Mouse (Mus musculus) adrenal gland (tissue): Measurements from ENCODE around the gene Prkcb.

Experiments
- intact Hi-C: fragments of 180-260 bp; cut with DNase I; formaldehyde crosslinking; loops from one replicate; pipeline ENCODE4 v1.15.1; 2025

Prkcb gene

DNA sequence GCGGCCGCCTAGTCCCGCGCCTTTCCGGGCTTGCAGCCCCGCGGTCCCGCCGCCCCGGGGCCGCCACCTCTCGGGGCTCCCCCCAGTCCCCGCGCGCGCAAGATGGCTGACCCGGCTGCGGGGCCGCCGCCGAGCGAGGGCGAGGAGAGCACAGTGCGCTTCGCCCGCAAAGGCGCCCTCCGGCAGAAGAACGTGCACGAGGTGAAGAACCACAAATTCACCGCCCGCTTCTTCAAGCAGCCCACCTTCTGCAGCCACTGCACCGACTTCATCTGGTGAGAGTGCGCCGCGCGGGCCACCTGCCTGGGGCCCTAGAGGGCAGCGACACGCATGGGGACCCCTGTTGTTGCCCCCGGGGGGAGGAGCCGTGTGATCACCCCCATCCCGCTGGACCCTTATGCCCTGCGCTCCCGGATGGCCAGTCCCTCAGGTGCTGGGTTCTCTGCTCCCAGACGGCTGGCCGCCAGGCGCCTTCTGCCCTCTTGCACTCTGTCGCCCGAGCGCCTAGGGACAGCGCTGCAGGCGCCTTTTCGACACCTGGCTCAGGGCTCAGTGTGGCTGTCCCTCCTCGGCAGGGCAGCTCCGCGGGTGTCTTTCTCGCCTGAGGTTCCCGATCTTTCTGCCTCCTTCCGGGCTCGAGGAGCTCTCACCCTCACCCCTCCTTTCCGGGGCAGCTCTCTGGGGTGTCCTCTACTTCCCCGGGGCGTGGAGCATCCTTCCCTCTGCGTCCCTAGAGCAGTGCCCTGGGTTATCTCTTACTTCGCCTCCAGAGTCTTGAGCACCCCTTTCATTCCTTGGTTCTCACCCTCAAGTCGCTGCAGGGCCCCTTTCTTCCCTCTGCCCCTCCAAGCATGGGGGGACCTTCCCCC, 926 bp downstream of the Prkcb start:
- intact Hi-C loops: no loop called here

DNA sequence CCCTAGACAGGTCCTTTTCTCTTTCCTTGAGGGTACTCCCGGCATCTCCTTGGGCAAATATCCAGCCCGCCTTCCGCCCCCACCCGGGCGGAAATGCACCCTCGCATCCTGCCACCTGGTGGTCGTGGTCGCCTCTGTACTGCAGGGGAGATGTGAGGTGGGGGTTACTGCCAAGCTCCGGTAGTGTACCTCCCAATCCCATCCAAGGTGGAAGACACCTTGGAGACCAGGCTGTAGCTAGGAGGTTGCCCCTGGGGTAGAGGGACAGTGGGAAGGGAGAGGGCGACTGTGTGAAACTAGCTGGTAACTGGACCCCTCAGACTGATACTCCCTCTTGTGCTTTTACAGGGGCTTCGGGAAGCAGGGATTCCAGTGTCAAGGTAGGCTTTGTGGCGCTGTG, 1.6 kb downstream of the Prkcb start:
- intact Hi-C loops: no loop called here

DNA sequence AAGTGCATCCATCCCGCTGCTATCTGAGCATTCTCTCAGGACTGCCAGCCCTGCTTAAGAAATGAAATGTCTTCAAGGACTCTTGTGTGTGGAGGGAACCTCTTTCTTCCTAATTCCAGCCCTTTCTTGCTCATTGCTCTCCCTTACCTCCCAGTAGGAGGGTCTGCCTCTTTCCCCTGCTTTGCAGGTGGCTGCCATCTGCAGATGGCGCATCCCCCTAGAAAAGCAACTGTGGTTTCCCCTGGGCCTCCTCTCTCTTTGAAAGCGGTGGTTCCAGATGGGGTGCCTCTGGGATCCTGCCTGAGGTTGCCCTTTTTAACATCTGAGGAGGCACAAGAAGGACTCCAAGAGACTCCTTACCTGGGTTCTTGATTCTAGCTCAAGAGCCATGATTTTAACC, 2.2 kb downstream of the Prkcb start:
- intact Hi-C loops: no loop called here

DNA sequence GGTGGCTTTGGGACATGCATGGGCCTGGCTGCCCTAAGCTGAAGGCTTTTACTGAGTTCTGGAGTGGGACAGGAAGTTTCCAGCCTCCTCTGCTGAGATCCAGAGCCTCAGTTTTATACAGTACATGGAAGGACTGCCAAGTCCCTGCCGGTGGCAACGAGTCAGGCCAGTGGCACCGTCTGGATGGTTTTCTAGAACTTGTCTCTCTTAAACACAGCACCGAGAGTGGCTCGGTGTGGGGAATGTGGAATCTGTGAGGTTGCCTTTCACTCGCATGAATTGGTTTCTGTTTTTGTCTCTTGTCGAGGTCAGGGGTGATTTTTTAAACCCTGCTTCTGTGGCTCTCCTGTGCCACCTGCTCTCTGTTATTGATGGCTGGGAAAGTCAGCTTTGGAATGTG, 3.6 kb downstream of the Prkcb start:
- intact Hi-C loops: no loop called here

DNA sequence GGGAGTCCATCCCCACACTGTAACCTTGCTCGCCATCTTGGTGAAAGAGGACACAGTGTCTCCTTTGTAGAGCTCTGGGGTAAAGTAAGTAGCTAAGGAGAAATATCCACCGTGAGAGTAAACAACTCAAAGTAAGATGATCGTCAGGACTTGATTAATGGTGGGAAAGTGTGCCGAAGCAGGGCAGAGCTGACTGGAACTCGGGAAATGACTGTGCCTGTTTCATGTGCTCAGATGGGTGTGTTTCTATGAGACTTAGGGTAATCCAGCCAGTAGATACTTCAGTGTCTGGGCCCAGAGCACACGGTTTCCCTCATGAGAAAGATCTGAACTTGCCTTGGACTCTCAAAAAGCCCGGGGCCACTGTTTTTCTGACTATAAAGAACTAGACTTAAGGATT, 5.6 kb downstream of the Prkcb start:
- intact Hi-C loops: no loop called here

DNA sequence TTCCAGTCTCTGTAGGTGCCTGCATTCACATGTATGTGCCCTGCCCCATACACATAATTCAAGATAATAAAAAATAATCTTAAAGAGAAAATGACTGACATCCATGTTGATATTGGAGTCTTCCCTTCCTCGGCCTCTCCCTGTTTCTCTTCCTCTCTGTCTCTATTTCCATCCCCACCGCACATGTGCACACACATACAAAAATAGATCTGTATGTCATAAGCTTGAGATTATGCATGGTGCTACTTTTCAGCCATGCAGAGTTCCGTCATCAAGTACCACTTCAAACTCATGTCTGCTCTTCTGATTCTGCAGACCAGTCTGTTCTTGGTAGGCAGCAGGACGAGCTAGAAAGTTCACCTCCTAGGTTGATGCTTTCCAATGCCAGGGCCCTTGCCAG, 6.8 kb downstream of the Prkcb start:
- intact Hi-C loops: no loop called here

DNA sequence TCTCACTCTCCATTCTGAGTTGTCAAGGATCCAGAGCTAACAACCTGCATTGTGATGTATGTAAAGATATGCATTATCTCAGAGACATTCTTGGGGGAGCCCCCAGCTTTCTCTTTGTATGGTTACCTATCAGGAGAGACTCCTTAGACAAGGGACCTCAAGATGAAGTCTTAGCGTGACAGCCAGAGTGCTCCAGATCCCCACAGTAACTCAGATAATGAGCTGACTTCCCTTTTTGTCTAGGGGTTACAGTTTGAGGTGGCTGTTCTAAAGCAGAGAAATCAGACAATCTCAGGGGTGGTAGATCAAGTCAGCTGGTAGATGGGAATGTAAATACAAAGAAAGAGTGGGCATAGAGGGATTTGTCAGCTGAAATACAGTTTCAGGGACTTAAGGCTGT, 7.8 kb downstream of the Prkcb start:
- intact Hi-C loops: no loop called here

DNA sequence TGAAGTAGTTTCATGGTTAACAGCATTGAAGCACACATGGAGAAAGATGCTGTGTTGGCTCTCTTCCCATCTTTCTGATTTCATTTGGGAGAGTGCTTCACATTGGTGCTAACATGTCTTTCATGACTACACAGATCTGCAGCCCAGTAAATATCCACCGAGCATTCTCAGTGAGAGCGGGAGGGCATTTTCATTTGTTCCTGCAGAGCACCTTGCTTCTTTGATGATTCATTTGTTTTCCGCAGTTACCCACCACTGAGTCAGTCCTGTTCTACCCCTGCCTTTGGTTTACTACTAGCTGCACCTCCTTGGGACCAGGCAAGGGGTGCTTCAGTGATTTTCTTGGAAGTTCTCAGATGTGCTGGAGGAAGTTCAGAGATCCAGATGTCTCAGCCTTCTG, 8.3 kb downstream of the Prkcb start:
- intact Hi-C loops: no loop called here

DNA sequence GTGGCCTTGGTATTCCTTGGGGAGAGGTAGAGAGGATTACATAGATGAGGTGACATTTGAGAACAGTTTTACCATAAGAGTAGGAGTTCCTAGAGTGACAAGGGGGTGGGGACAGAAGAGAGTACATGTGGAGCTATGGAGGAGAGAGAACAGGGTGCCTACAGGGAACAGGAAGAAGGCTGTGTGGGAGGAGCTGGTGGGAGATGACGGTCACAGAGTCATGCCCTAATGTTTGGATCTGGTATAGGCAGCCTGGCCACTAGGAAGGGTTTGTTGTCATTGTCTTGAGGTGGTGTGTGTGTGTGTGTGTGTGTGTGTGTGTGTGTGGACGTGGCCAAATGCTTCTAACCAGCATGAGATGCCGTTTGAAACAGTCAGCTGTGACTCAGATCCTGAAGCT, 9.1 kb downstream of the Prkcb start:
- intact Hi-C loops: no loop called here

DNA sequence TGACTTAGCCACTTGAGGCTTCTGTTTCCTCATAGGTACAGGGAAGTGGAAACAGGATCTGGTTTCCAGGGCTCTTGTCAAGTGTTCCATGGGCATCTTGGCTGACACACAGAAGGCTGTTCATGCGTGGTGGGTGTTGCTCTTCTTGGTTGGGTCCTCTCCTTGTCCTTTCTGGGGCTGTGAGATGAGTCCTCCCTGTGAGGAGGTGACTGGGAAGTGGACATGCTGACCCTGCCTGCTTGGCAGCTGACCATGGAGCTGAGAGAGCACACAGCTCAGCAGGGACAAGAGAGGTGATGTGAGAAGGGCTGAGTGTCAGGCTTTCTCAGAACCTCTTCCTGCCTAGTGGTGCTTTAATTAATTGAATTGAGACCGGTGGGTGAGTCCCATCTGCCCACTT, 10.2 kb downstream of the Prkcb start:
- intact Hi-C loops: no loop called here

DNA sequence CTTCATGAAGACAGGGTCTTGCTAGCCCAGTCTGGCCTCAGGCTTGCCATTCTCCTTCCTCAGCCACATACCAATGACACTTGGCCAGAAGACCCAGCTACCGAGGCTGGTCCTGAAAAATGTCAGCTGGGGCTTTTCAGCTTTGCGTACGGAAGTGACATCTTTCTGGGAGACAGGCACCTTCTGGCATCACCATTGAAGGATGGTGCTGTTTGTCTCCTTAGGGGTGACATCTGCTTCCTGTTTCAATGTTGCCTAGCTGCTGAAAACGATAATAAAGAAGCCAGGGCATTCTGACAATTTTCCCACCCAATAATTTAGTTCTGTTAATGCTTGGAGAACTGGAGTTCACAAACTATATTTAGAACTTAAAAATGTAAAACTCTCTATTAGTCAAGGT, 12.0 kb downstream of the Prkcb start:
- intact Hi-C loops: no loop called here

DNA sequence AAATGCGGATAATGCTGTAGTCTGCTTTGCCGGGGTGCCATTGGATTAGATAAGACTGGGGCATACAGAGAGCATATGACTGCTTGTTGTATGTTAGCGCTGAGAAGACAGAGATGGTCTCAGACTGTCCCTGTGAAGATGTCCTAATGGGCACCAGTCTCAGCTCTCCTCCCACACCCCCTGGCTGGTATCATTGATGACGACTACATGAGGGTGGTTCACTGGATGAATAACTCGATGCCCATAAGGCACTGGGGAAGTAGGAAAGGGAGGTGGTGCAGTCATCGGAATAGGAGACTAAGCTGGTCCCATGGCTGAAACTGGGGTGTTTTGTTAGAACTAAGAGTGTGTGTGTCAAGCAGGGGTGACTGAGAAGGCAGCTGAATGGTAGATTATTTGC, 14.0 kb downstream of the Prkcb start:
- intact Hi-C loops: no loop called here

DNA sequence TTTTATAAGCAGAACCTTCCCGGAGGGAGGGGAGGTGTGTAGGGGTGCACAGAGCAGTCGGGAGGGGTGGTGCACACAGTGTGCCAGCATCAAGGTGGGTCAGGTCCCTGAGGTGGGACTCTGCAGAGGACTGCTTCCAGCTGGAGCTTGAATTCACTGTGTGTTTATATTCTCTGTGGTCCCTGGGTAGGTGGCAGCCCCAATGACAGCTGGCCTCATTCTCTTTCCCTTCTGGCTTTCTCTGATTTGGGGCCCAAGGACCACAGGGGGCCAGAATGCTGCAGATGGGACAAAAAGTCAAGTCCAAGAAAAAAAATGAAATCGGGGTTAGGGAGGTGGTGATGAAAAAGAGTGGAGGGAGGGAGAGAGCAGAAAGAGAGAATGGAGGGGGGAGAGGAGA, 15.4 kb downstream of the Prkcb start:
- intact Hi-C loops: no loop called here

DNA sequence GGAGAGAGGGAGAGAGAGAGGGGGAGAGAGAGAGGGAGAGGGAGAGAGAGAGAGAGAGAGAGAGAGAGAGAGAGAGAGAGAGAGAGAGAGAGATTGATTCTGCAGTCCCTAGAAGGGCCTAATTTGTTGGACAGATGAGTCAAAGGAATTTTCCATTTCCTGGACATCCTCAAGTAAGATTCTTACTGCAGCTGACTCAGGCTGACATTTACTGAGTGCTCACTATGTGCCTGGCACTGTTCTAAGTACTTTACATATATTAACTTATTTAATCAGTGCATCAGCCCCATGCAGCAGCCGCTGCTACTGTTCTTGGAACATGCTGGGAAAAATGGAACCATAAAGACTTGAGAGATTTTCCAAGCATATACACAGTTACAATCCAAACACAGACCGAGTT, 16.0 kb downstream of the Prkcb start:
- intact Hi-C loops: no loop called here

DNA sequence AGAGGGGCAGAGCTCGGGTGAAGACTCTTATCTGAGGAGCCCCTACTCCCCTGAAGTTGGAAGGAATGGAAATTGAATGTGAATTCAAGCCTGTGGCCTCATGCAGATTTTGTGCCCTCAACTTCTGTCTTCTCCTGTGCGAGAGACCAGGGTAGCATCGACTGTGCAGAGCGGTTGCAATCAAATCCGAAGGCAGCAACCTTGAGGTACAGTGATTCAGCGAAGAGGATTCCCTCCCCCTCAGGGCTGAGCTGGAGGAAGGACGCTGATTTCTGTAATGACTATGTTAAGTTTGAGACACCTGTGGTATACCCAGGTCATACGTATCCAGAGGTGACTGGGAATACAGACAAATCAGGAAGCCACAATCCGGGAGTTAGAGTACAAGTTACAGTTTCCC, 18.7 kb downstream of the Prkcb start:
- intact Hi-C loops: no loop called here

DNA sequence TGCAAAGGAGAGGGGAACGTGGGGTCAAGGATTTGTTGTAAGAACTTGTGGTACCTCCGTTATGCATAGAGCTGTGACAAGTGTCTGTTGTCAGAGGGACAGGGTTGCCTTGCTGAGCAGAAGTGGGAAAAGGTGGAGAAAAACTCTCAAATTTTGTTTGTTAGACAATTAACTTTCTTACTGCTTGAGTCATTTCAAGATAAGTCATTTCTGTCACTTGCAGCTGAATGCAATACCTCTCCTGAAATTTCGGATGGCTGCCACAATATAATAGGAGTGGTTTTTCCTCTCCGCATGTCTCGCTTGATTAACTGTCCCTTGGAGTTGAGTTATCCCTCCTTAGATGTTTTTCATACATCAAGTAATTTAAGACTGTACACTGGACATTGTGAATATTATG, 20.1 kb downstream of the Prkcb start:
- intact Hi-C loops: no loop called here

DNA sequence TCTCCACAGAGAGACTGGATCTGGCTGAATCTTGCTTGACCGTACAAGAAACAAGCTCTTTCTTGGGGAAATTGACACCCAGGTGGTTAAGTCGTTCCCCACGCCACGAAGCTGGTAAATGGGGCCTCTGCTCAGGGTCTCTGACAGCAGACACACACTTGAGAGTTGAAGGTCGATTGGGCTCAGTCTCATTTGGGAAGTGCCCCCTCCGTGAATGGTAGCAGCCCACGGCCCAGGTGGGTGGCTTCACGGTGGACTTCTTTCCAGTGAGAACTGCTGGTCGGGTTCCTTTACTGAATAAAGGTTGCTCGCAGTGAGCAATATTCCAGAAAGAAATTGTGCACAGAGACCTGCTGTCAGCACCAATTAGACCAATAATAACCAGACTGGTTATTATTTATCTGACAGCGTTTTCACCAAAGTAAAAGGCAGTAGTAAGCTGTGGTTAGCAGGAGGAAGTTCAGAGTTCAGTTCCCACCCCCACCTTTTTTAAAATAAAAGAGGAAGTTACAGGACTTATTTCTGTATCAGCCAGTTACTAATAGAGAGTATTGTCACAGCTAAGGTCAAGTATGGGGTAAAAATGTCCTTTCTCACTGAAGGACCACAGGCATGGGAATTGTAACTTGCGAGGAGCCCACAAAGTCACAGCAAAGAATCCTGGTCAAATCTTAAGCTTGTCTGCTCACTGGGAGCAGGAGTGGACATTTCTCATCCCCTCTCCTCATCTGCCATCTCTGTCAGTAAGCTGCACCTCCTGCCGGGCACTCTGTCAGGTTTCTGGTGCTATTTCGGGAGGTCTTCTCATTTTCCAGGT, 21.6 kb downstream of the Prkcb start:
- intact Hi-C loops: no loop called here

DNA sequence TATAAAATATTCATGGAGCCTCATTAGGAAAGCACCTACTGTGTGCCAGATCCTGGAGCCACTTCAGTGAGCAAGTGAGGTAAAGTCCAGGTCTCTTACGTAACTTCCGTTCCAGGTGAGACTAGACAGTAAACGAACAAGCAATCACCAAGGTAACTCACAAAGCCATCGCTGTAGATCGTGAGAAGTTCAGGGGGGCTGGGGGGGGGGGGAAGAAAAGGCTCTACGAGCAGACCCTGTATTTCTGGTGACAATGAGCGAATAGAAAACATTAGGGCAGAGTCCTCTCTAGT, 22.1 kb downstream of the Prkcb start:
- intact Hi-C loops: no loop called here

DNA sequence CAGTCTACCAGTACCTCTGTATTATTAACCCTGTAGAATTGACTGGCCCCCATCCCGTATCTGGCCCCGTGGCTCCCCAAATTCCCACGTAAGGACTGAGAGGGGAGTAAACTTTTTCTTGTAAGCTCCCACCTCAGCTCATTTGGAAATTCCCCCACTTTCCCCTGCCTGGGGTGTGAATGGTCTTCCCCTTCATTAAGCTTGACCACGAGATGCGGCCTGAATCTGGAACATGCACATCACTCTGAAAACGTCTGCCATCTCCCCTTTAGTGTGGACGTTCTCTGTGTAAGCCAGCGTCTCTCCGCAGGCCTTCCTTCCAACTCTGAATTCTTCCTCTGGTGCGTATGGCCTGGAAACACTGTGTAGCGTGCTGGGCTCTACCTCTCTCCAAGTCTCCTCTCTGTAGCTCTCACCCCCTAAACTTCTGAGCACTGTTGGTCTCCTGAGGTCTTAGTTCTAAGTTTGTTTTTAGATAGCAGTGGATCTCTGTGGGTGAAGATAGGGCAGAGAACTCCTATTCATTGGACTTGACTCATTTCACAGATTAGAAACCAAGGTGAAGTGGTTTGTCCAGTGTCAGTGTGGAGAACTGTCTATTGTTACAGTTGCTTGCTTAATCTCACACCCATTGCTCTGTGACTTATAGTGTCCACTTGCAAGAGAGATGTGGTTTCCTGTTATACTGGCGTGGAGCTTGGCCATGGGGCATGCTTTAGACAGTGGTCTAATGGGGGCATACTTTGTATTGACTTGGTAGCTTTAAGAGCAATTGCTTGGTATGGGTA, 25.3 kb downstream of the Prkcb start:
- intact Hi-C loops: no loop called here

DNA sequence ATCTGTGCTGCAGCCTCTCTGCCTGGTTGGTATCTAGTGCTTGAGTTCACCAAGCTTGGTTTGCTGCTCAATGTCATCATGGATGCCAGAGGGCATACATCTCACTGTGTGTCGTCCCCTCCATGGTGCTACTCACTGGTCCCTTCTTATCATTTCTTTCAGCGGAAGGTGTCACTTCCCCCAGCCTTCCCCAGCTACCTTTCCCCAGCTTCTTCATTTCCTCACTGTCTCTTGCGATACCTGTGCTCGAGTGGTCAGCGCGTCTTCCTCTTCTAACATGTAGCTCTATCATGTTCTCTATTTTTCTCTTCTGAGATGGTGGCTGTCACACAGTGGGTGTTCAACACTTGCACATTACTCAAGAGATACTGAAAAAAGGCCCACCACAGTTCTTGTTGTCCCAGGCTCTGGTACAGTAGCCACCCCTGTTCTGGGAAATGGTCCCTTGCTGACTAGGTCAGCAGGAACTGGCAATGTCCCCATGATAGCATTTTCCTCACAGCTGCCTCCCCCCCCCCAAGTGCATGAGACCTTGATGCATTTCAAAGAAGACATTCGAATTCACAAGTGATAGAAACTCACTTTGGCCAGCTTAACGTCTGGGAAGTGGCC, 27.3 kb downstream of the Prkcb start:
- intact Hi-C loops: no loop called here

DNA sequence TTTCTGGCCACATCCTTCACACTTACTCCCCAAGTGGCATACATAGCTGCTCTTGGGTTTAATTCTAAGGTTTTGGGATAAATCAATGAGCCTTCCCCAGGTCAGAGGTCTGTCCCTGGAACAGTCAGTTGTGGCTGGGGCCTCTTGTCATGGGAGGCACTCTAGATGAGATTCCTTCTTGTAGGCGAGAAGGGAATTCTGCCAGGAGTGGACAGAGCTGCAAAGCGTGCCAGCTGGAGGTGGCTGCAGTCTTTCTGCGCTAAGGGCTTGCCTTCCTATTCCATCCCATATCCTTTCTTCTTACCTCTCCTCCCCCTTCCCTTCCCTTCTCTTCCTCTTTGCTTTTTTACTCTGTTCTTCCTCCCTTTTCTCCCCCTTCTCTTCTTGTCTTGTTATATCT, 28.1 kb downstream of the Prkcb start:
- intact Hi-C loops: no loop called here

DNA sequence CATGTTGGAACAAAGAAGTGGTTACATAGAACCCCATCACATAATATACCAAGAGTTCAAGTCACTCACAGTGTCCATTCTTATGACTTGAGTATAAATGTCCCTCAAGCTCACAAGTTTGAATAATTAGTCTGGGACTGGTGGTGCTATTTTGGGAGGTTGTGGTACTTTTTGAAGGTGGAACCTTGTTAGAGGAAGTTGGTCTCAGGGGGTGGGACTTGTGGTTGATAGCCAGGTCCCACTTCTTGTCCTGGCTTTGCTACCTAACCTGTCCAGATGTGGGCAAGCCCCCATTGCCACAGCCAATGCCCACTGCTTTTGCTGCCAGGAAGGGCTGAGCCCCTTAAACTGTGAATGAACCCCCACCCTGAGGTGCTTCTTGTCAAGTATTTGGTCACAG, 28.9 kb downstream of the Prkcb start:
- intact Hi-C loops: no loop called here
